Mouse (Mus musculus) limb, embryonic 13.5 days (tissue): ENCODE measurements around the gene Dnajb4. TPM values are rescaled to one million over a fixed set of nuclear protein-coding genes. Genes with fewer than 3 reads are reported as not detected.
"Not testable (repeated sequence)": the region's sequence is repeated elsewhere in the genome, so short reads cannot be mapped to it uniquely, and the experiment has no call there.

Source experiments
- ATAC-seq: fragments of 200-750 bp; cut with Nextera tagmentation; 2 replicates; pipeline ENCODE4 v1.8.0; 2017; ENCODE audit warnings: low read depth, moderate number of reproducible peaks, moderate TSS enrichment; ENCODE audit not compliant: low FRiP score
- H3K27ac ChIP-seq: fragments of 300-500 bp; sonication (generic); 2 replicates; pipeline ENCODE4 v1.5.1; 2015; ENCODE audit warnings: inconsistent platforms, mild to moderate bottlenecking, moderate library complexity
- H3K27me3 ChIP-seq: fragments of 300-500 bp; sonication (generic); 2 replicates; pipeline ENCODE4 v1.6.1; 2015; ENCODE audit warnings: mild to moderate bottlenecking, inconsistent platforms
- H3K36me3 ChIP-seq: fragments of 300-500 bp; sonication (generic); 2 replicates; pipeline ENCODE4 v1.6.1; 2015; ENCODE audit warnings: inconsistent platforms, mild to moderate bottlenecking, moderate library complexity
- H3K4me1 ChIP-seq: fragments of 300-500 bp; sonication (generic); 2 replicates; pipeline ENCODE4 v1.6.1; 2015; ENCODE audit warnings: inconsistent platforms
- H3K4me2 ChIP-seq: fragments of 300-500 bp; sonication (generic); replicated peaks from 2 replicates; pipeline ENCODE4 v1.6.1; 2015; ENCODE audit warnings: inconsistent platforms, mild to moderate bottlenecking, moderate library complexity
- H3K4me3 ChIP-seq: fragments of 300-500 bp; sonication (generic); 2 replicates; pipeline ENCODE4 v1.5.1; 2015; ENCODE audit warnings: moderate library complexity, mild to moderate bottlenecking, inconsistent platforms
- H3K9ac ChIP-seq: fragments of 300-500 bp; sonication (generic); 2 replicates; pipeline ENCODE4 v1.6.1; 2015; ENCODE audit warnings: mild to moderate bottlenecking, inconsistent platforms
- H3K9me3 ChIP-seq: fragments of 300-500 bp; sonication (generic); 2 replicates; pipeline ENCODE4 v1.6.1; 2016; ENCODE audit warnings: inconsistent platforms
- WGBS: fragments of 180-500 bp; shearing (Covaris S2); methylation state at CpG from one replicate; pipeline ENCODE4 v1.1.7; 2015; 5-methylcytosine and 5-hydroxymethylcytosine counted together
- polyA plus RNA-seq: library from polyadenylated mRNA; unstranded; fragments of >200 nt; fragmentation: Nextera tagmentation; extraction: Ambion mirVana; gene quantifications from 2 replicates; pipeline ENCODE4 v1.2.1, GENCODE M21; 2015

Gene Dnajb4
- polyA plus RNA-seq, 1 experiment from 2014 or later, result 37.2 TPM

- WGBS, result 77% methylated on average over 2 of the region's 2 CpGs
- Histone ChIP-seq H3K4me1 (no peaks in the 10 kb centered on the region), H3K4me3 (no peak overlapping the region), H3K4me2 (no peak overlapping the region), H3K9me3 (no peaks in the 10 kb centered on the region), H3K27me3 (no peaks in the 10 kb centered on the region), H3K36me3 (no peaks in the 10 kb centered on the region), H3K9ac (no peak overlapping the region), H3K27ac (no peak overlapping the region)
- ATAC-seq, result no peak
These were observed 57.0 kb downstream of the Dnajb4 start for GRCm38 (mm10) chr3:152153152-152153551.

DNA sequence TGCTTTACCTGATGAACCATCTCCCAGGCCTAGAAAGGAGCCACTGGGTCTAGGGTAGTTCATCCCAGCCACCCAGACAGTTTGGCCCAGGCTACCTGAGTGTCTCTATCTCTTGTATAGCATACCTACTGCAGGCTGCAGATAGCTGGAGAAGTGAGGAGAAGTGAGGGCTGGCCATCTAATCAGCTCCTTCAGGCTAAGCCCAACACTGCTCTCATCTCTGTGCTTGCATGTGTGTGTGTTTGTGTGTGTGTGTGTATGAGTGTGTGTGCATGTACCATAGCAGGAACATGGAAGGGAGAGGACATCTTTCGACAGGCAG is 57.7 kb downstream of the Dnajb4 start:
- no peaks in the 10 kb centered on the region for H3K36me3 ChIP-seq
- no peak overlapping the region for H3K4me2 ChIP-seq
- H3K4me3 ChIP-seq, result no peak overlapping the region
- no peak for ATAC-seq
- 93% methylated on average over 1 of the region's 1 CpGs for WGBS
- H3K27ac ChIP-seq, result no peak overlapping the region
- H3K4me1 ChIP-seq, result 0 out of 2 replicates have a peak, but pooled peaks cover 3% of the 10 kb centered on the region
- H3K9ac ChIP-seq, result no peak overlapping the region
- no peaks in the 10 kb centered on the region for H3K9me3 ChIP-seq
- no peaks in the 10 kb centered on the region for H3K27me3 ChIP-seq

DNA sequence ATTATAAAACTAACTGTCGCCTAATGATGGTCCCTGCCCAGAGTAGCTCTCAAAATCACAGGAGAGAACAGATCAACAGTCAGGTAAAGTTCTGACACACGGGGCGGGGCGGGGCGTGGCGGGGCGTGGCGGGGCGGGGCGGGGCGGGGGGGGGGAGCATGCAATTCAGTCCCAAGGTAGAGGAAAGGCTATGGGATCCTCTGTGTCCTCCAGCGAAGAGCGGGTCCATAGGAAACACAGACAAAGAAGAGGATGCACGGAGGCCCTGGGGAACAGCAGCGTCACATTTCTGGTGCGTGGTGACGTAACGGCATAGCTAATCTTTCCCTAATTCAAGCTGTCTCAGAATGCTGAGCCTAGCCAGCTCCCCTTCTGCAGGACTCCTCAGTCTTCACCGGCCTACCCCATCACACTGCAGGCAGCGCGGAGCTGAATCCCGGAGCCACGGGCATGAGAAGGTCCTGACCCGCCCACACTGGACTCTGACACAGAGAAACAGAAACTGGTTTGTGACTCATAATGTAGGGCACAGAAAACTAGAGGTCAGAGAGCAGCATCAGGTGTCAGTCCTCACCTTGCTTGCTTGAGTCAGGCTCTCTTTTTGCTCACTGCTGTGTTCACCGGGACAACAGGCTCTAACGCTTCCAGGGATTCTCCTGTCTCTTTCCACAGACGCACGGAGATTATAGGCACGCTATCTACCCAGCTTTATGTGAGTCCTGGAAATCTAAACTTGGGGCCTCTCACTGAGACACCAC is 58.2 kb downstream of the Dnajb4 start:
- Histone ChIP-seq H3K4me3 (0 out of 2 replicates have a peak overlapping the region, but pooled peaks have one; percentile 2), H3K4me1 (0 out of 2 replicates have a peak, but pooled peaks cover 3% of the 10 kb centered on the region), H3K36me3 (no peaks in the 10 kb centered on the region), H3K9me3 (no peaks in the 10 kb centered on the region), H3K9ac (no peak overlapping the region), H3K27me3 (no peaks in the 10 kb centered on the region), H3K27ac (no peak overlapping the region), H3K4me2 (peak overlapping the region; percentile 51)
- ATAC-seq, result no peak
- WGBS, result 58% methylated on average over 28 of the region's 29 CpGs

DNA sequence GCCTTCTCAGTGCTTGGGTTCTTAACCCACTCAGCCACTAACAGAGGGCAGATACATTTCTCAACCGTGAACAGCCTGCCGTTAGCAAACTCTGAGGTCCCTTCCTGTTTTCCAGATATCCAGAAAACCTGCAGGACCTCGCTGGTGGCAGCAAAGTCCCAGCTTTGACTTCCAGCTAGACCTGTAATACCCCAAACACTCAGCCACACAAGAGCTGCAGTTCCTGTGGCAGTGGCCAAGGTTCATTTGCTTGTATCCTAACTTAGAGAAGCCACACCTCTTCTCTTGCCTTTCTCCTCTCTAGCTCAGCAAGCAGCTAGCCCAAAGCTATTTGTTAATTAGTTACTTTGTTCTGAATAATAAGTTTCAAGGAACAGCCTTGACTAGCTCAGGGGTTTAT is 60.2 kb downstream of the Dnajb4 start:
- no peak for ATAC-seq
- 45% methylated on average over 3 of the region's 3 CpGs for WGBS
- Histone ChIP-seq H3K4me1 (peaks cover 11% of the 10 kb centered on the region), H3K36me3 (no peaks in the 10 kb centered on the region), H3K27me3 (no peaks in the 10 kb centered on the region), H3K9ac (no peak overlapping the region), H3K4me3 (no peak overlapping the region), H3K4me2 (no peak overlapping the region), H3K27ac (no peak overlapping the region), H3K9me3 (no peaks in the 10 kb centered on the region)

DNA sequence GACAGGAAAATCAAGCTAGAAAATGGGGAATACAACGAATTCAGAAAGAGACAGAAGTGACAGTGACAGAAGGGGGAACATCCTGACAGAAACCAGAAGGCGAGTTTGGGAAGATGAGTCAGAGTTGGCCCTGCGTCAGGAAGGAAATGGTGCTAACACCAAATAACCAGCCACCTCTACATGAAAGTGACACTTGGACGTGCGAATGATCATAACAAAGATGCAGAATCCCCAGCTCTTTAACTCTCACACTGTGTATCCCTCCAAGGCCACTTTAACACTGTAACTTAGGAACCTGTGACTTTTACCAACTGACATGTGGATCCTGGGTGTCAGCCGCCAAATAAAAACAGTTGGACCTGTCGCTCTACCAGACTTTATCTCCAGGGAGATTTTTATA is 60.7 kb downstream of the Dnajb4 start:
- Histone ChIP-seq H3K27ac (no peak overlapping the region), H3K9ac (no peak overlapping the region), H3K36me3 (no peaks in the 10 kb centered on the region), H3K4me3 (no peak overlapping the region), H3K9me3 (no peaks in the 10 kb centered on the region), H3K4me2 (no peak overlapping the region), H3K27me3 (no peaks in the 10 kb centered on the region), H3K4me1 (peaks cover 13% of the 10 kb centered on the region)
- ATAC-seq, result no peak
- 67% methylated on average over 7 of the region's 7 CpGs for WGBS

- WGBS, result 67% methylated on average over 12 of the region's 12 CpGs
- Histone ChIP-seq H3K9me3 (no peaks in the 10 kb centered on the region), H3K4me2 (no peak overlapping the region), H3K4me1 (peaks cover 13% of the 10 kb centered on the region), H3K27me3 (no peaks in the 10 kb centered on the region), H3K4me3 (no peak overlapping the region), H3K27ac (no peak overlapping the region), H3K9ac (no peak overlapping the region), H3K36me3 (no peaks in the 10 kb centered on the region)
- no peak for ATAC-seq
These were observed 62.8 kb downstream of the Dnajb4 start for GRCm38 (mm10) chr3:152147085-152147831.

GRCm38 (mm10) chr3:152145186-152145585 is 64.9 kb downstream of the Dnajb4 start:
- Histone ChIP-seq H3K27me3 (no peaks in the 10 kb centered on the region), H3K36me3 (no peaks in the 10 kb centered on the region), H3K9ac (peak overlapping the region; percentile 43; the same call in 1 of the 2 replicates), H3K4me1 (peaks cover 13% of the 10 kb centered on the region), H3K9me3 (no peaks in the 10 kb centered on the region), H3K27ac (no peak overlapping the region), H3K4me2 (no peak overlapping the region), H3K4me3 (no peak overlapping the region)
- ATAC-seq, result peak; percentile 90
- 27% methylated on average over 2 of the region's 2 CpGs for WGBS

DNA sequence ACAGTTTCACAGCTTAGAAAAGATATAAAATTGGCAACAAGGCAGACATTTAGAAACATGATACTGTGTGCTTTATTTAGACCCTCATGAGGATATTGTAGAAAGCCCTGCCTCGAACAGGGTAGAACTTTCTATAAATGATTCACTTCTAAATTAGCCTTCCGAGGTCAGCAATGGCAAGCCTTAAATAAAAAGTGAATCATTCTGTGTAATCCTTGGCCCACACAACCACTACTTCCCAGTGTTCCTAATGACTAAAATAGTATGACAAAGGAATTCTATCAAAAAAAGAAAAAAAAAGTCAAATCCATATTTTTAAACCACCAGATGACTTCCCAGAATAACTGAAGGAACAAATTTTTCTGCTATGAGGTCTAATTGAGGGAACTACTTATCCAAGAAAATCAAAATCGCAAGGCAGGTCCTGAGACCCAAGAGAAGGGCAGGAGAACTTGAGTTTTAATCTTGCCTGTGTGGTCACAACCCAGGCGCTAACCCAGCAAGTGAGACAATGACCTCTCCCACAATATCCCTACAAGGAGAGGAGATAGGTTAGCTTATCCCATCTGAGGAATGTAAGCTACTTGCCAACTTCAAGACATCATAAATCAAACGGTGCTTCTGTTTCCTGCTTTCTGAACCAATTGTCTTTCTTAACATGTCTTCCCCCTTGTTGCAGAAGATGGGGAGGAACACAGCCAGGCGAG is 67.0 kb downstream of the Dnajb4 start:
- no peak for ATAC-seq
- 67% methylated on average over 6 of the region's 6 CpGs for WGBS
- H3K4me3 ChIP-seq, result no peak overlapping the region
- H3K27ac ChIP-seq, result no peak overlapping the region
- no peaks in the 10 kb centered on the region for H3K9me3 ChIP-seq
- no peak overlapping the region for H3K4me2 ChIP-seq
- no peak overlapping the region for H3K9ac ChIP-seq
- H3K4me1 ChIP-seq, result peaks cover 13% of the 10 kb centered on the region
- H3K27me3 ChIP-seq, result no peaks in the 10 kb centered on the region
- H3K36me3 ChIP-seq, result no peaks in the 10 kb centered on the region

DNA sequence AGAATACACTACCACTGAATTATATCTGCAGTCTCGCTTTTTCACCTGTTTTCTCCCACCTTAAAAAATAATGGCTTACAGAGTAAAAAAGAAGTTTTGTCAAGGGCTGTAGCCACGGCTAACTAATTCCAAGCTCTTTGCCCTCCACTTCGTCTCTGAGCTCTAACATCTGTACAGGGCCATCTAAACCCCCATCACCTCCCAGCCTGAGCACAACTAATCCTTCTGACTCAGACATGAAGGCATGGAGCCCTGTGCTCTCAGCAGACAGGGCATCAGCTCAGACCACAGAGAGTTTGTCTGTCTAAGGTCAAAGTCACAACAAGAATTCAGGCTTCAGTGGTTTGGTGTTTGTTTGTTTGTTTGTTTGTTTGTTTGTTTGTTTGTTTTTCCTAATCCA is 68.0 kb downstream of the Dnajb4 start:
- ATAC-seq, result no peak
- no peak overlapping the region for H3K9ac ChIP-seq
- peaks cover 10% of the 10 kb centered on the region for H3K4me1 ChIP-seq
- no peak overlapping the region for H3K27ac ChIP-seq
- no peaks in the 10 kb centered on the region for H3K27me3 ChIP-seq
- H3K9me3 ChIP-seq, result no peaks in the 10 kb centered on the region
- no peak overlapping the region for H3K4me3 ChIP-seq
- 57% methylated on average over 3 of the region's 3 CpGs for WGBS
- H3K4me2 ChIP-seq, result no peak overlapping the region
- no peaks in the 10 kb centered on the region for H3K36me3 ChIP-seq

GRCm38 (mm10) chr3:152139308-152139707 is 70.8 kb downstream of the Dnajb4 start:
- not testable (repeated sequence) for H3K9me3 ChIP-seq, H3K4me3 ChIP-seq, H3K4me1 ChIP-seq, H3K9ac ChIP-seq, ATAC-seq, H3K4me2 ChIP-seq, H3K36me3 ChIP-seq, H3K27ac ChIP-seq, H3K27me3 ChIP-seq
- 87% methylated on average over 3 of the region's 3 CpGs for WGBS

GRCm38 (mm10) chr3:152136106-152136505 is 74.0 kb downstream of the Dnajb4 start:
- not testable (repeated sequence) for H3K4me1 ChIP-seq, H3K9ac ChIP-seq, H3K9me3 ChIP-seq, H3K36me3 ChIP-seq, H3K4me3 ChIP-seq, H3K27me3 ChIP-seq, H3K27ac ChIP-seq, ATAC-seq, H3K4me2 ChIP-seq
- WGBS, result 84% methylated on average over 16 of the region's 16 CpGs

DNA sequence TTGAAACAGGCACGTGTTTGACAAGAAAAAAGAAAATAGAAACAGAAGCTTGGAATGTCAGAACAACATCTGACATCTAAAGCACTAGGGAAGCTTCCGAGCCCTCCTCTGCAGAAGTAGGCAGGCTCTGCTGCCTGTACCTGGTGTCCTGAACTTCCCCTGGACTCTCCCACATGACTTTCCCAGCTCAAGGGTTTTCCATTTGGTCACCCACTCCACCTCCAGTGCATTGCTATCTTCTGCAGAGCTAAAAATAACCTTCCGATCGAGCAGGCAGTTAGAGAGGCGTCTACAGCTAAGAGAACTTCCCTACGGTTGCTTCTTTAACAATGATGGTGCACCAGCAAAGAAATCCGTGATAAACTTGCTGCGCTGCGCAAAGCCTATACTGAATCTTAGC is 76.5 kb downstream of the Dnajb4 start:
- Histone ChIP-seq H3K27ac (no peak overlapping the region), H3K9me3 (no peaks in the 10 kb centered on the region), H3K4me2 (no peak overlapping the region), H3K36me3 (no peaks in the 10 kb centered on the region), H3K4me3 (no peak overlapping the region), H3K4me1 (no peaks in the 10 kb centered on the region), H3K27me3 (no peaks in the 10 kb centered on the region), H3K9ac (no peak overlapping the region)
- ATAC-seq, result no peak
- 85% methylated on average over 9 of the region's 9 CpGs for WGBS
